Mouse (Mus musculus): ENCODE results near the gene Gm9817.

GRCm38 (mm10) chr13:45089846-45090245 is 11.4 kb downstream of the Gm9817 start:
- TF ChIP-seq CTCF (IDR thresholded peaks at IDR 0.05) (no peak), EP300 (IDR thresholded peaks at IDR 0.05) (no peak)
